Mouse (Mus musculus) midbrain, embryonic 16.5 days (tissue): ENCODE data around the gene Hmgn2. TPM values are rescaled to one million over a fixed set of nuclear protein-coding genes. Genes with fewer than 3 reads are reported as not detected.

Experiments
- ATAC-seq: fragments of 200-750 bp; cut with Nextera tagmentation; 2 replicates; pipeline ENCODE4 v1.8.0; 2017; ENCODE audit warnings: moderate TSS enrichment
- H3K27ac ChIP-seq: fragments of 300-500 bp; sonication (generic); 2 replicates; pipeline ENCODE4 v1.5.1; 2014; ENCODE audit warnings: mild to moderate bottlenecking, low read length, mixed read lengths
- H3K27me3 ChIP-seq: fragments of 300-500 bp; sonication (generic); 2 replicates; pipeline ENCODE4 v1.6.1; 2014; ENCODE audit warnings: low read depth, low read length, mixed read lengths; ENCODE audit not compliant: control insufficient read depth, insufficient read depth
- H3K36me3 ChIP-seq: fragments of 300-500 bp; sonication (generic); 2 replicates; pipeline ENCODE4 v1.6.1; 2014; ENCODE audit warnings: mild to moderate bottlenecking, low read length, moderate library complexity, mixed read lengths; ENCODE audit not compliant: control insufficient read depth, insufficient read depth
- H3K4me1 ChIP-seq: fragments of 300-500 bp; sonication (generic); 2 replicates; pipeline ENCODE4 v1.6.1; 2014; ENCODE audit warnings: mild to moderate bottlenecking, low read length, mixed read lengths; ENCODE audit not compliant: control insufficient read depth, insufficient read depth
- H3K4me2 ChIP-seq: fragments of 300-500 bp; sonication (generic); 2 replicates; pipeline ENCODE4 v1.6.1; 2014; ENCODE audit warnings: mild to moderate bottlenecking, low read length, mixed read lengths
- H3K4me3 ChIP-seq: fragments of 300-500 bp; sonication (generic); 2 replicates; pipeline ENCODE4 v1.5.1; 2014; ENCODE audit warnings: low read depth, mild to moderate bottlenecking, low read length, moderate library complexity, mixed read lengths
- H3K9ac ChIP-seq: fragments of 300-500 bp; sonication (generic); 2 replicates; pipeline ENCODE4 v1.6.1; 2014; ENCODE audit warnings: low read depth, low read length, mixed read lengths
- H3K9me3 ChIP-seq: fragments of 300-500 bp; sonication (generic); replicated peaks from 2 replicates; pipeline ENCODE4 v1.6.1; 2014; ENCODE audit warnings: mild to moderate bottlenecking, low read length, mixed read lengths; ENCODE audit not compliant: control insufficient read depth, poor library complexity, severe bottlenecking
- WGBS: fragments of 180-500 bp; shearing (Covaris S2); extraction: QIAGEN DNeasy Blood & Tissue Kit; methylation state at CpG from one replicate; pipeline ENCODE4 v1.1.7; 2014; 5-methylcytosine and 5-hydroxymethylcytosine counted together
- polyA plus RNA-seq: library from polyadenylated mRNA; unstranded; fragments of >200 nt; fragmentation: Nextera tagmentation; extraction: Ambion mirVana; gene quantifications from 2 replicates; pipeline ENCODE4 v1.2.1, GENCODE M21; 2015

Hmgn2 gene
- polyA plus RNA-seq, 1 experiment from 2014 or later: 937 TPM

DNA sequence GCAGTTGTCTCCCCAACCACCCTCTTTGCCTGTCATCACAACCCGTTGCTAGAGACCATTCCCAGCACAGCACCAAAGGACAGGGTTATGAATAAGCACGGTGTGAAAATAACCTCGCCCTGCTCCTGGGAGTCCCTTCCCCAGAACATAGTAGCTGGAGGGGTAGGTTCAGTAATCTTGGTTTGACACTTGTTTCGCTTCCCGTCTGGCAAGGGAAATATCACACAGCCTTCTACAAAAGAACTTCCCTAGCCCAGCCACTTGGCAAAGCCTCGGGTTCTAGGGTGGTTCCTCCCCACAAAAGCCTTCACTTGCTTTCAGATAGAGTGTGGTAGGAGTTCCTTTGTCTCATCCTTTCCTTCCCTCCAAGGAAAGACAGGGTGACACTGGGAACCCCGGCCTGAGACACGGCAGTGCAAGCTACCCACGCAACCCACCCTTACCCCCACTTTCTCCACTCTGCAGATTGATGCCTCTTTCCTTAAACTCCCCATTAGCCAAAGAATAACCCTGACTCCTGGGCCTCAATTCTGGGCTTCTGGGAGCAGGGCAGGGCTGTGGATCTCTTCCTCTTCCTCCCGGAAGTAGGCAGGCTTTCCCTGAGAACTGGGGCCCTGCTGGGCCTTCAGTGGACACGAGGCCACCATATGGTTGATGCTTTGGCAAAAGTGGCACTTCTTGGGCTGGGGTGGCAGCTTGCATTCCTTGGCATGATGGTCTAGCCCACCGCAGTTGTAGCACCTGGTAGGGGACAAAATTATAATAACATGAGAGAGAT, 37.3 kb upstream of the Hmgn2 start:
- Histone ChIP-seq H3K9me3 (no peaks in the 10 kb centered on the region), H3K36me3 (no peaks in the 10 kb centered on the region), H3K9ac (no peak overlapping the region), H3K4me1 (peaks cover 2% of the 10 kb centered on the region; the same call in 1 of the 2 replicates), H3K4me2 (no peak overlapping the region), H3K27ac (no peak overlapping the region), H3K4me3 (no peak overlapping the region), H3K27me3 (no peaks in the 10 kb centered on the region)
- no peak for ATAC-seq
- 69% methylated on average over 12 of the region's 12 CpGs for WGBS

DNA sequence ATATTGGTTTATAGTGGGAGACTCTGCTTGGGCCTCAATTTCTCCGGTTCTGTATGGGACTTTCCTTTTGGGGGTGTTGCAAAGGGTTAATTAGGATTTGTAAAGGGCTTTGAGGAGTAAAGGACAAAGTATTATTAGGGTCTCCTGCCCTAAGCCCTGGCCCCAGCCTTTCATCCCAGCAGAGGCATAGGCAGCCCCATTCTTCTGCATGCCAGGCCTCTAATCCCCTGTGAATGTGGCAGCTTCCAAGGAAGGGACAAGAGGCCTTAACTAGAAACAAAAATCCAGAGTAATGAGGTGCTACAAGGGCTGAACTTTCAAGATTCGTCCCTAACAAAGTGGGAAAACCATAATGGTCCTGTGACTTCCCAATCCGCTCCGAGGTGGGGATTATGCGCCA, 34.5 kb upstream of the Hmgn2 start:
- no peak overlapping the region for H3K9ac ChIP-seq
- no peak overlapping the region for H3K4me3 ChIP-seq
- H3K4me1 ChIP-seq: peaks cover 11% of the 10 kb centered on the region
- H3K27me3 ChIP-seq: no peaks in the 10 kb centered on the region
- no peak overlapping the region for H3K27ac ChIP-seq
- 9% methylated on average over 5 of the region's 5 CpGs for WGBS
- no peak for ATAC-seq
- H3K9me3 ChIP-seq: no peaks in the 10 kb centered on the region
- H3K4me2 ChIP-seq: no peak overlapping the region
- H3K36me3 ChIP-seq: no peaks in the 10 kb centered on the region

DNA sequence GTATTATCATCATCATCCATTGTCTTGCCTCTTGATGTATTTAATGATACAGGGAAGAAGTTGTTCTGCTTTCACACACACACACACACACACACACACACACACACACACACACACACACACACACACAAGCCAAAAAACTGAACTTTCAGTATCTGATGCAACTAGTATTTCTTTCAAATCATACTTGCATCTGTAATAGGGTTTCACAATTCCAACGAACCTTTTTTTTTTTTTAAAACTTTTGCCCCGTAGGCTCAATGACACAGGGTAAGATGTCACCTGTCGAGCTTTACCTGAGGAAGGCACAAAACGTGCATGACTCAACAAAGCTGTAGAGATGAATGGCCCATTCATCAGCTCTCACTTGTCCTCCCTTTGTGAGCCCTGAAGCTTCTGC, 33.8 kb upstream of the Hmgn2 start:
- Histone ChIP-seq H3K4me3 (no peak overlapping the region), H3K36me3 (no peaks in the 10 kb centered on the region), H3K9me3 (no peaks in the 10 kb centered on the region), H3K4me1 (peaks cover 11% of the 10 kb centered on the region), H3K9ac (no peak overlapping the region), H3K4me2 (no peak overlapping the region), H3K27me3 (no peaks in the 10 kb centered on the region), H3K27ac (no peak overlapping the region)
- no peak for ATAC-seq
- WGBS: 16% methylated on average over 4 of the region's 4 CpGs

DNA sequence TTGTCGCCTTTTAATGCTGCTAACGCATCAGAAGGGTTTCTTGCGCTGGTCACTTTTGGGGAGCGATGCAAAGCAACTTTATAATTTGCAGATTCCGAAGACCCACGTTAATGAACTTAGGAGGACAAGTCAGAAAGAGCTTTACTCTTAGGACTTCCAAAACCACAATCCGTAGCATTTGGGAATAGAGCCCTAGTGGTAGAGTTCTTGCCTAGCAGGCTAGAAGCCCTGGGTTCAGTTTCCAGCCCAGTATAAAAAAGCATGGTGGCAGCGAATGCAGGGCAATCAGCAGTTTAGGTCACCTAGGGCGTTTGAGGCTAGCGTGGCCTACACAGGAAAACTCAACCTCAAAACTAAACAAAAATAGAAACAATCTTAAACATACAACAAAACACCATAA, 33.3 kb upstream of the Hmgn2 start:
- no peak overlapping the region for H3K4me3 ChIP-seq
- no peak overlapping the region for H3K4me2 ChIP-seq
- H3K4me1 ChIP-seq: peaks cover 11% of the 10 kb centered on the region
- H3K36me3 ChIP-seq: no peaks in the 10 kb centered on the region
- no peaks in the 10 kb centered on the region for H3K9me3 ChIP-seq
- 50% methylated on average over 10 of the region's 10 CpGs for whole genome bisulfite sequencing
- ATAC-seq: no peak
- H3K27ac ChIP-seq: no peak overlapping the region
- H3K27me3 ChIP-seq: no peaks in the 10 kb centered on the region
- H3K9ac ChIP-seq: no peak overlapping the region

DNA sequence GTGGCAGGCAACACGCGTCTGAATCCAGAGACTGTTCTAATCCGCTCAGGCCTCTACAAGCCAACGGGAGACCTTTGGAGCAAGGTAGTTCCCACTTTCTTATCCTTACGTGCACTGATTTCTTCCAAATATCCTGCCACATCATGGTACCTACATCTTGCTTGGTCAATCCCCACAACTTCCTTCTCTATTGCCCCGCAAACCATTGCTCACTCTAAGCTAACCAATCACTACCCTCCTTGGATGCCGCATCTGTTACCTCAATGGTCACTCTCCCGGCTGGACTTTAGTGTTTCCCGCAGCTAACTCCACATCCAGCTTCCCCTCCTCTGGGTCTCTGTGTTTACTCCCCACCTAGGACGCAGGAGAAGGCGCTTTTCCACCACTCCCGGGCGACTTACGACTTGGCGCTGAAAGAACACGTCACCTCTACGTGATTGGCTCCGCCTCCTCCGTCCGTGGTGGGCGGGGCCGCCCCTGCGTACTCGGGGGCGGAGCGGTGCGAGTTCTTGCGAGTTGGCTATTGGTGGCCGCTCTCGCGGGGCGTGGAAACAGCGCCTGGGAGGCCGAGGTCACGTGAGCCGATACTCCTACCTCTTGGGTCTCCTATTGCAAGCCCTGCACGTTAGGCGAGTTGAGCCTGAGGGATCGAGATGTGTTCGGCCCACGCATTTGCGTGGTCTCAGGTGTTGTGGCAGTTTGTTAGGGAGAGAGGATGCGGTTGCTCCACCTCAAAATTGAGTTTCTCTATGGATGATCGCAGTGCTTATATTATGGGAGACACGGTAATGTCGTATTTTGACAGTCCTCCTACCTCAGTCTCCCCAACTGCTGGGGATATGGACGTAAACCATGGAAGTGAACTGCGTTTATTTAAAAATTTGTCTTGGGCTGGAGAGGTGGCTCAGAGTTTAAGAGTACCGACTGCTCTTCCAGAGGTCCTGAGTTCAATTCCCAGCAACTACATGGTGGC, 32.3 kb upstream of the Hmgn2 start, which contains the start of gene Dhdds:
Dhdds (minus strand) TSS at position 453 of the 973 bp plus-strand sequence.
- Histone ChIP-seq H3K4me3 (peak within 1 kb of the TSS; percentile 82), H3K9ac (peak within 1 kb of the TSS; percentile 79), H3K4me1 (peaks cover 11% of the 10 kb centered on the region), H3K36me3 (no peaks in the 10 kb centered on the region), H3K9me3 (no peaks in the 10 kb centered on the region), H3K27me3 (no peaks in the 10 kb centered on the region), H3K27ac (peak within 1 kb of the TSS; percentile 72), H3K4me2 (peak within 1 kb of the TSS; percentile 96)
- ATAC-seq: peak; percentile 96
- WGBS: 1% methylated on average over 49 of the region's 49 CpGs

DNA sequence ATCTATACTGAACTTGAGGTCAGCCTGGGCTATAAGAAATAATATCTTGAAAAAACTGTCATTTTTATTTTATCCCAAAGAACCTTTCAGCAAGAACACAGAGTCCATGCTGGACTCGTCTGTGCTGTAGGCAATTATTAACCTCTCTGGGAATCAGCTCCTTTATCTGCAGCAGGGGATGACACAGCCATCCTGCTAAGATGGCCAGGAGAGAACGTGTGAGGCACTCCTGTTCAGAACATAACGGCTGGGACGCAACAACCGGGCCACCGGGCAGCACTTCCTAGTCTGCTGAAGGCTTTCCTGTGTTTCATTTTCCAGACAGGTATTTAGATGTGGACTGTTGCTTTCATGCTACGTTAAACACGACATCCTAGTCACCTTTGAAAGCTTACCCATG, 26.2 kb upstream of the Hmgn2 start:
- Histone ChIP-seq H3K4me3 (no peak overlapping the region), H3K9ac (no peak overlapping the region), H3K9me3 (no peaks in the 10 kb centered on the region), H3K27ac (no peak overlapping the region), H3K4me1 (peaks cover 3% of the 10 kb centered on the region), H3K4me2 (no peak overlapping the region), H3K36me3 (peaks cover 20% of the 10 kb centered on the region), H3K27me3 (no peaks in the 10 kb centered on the region)
- WGBS: 90% methylated on average over 8 of the region's 8 CpGs
- ATAC-seq: no peak

DNA sequence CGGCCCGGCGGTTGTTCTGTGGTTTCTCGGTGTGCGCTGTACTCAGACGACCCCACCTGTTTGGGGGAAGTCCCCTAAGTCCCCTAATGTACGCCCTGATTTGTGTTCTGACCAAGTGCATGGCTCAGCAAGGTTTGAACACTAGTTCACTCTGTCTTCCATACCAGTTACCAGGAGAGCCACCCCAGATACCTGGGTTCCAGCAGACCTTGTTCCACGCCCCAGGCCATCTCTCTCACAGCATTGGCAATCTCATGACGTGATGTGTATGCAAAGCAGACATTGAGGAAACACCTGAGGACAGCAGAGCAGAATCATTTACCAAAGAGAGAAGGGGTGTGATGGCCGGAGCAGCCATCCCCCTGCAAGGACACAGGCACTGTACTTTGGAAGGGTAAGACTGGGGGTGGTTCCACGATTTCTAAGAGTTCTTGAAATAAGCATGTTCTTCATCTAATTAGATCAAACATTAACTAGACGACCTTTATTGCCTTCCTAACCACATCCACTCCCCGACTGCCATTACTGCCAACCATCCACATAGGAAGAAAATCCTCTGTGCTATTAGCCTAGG, 22.7 kb upstream of the Hmgn2 start:
- Histone ChIP-seq H3K9me3 (no peaks in the 10 kb centered on the region), H3K4me3 (no peak overlapping the region), H3K36me3 (peaks cover 30% of the 10 kb centered on the region), H3K27ac (no peak overlapping the region), H3K9ac (no peak overlapping the region), H3K4me2 (no peak overlapping the region), H3K27me3 (no peaks in the 10 kb centered on the region), H3K4me1 (no peaks in the 10 kb centered on the region)
- no peak for ATAC-seq
- WGBS: 91% methylated on average over 13 of the region's 13 CpGs

DNA sequence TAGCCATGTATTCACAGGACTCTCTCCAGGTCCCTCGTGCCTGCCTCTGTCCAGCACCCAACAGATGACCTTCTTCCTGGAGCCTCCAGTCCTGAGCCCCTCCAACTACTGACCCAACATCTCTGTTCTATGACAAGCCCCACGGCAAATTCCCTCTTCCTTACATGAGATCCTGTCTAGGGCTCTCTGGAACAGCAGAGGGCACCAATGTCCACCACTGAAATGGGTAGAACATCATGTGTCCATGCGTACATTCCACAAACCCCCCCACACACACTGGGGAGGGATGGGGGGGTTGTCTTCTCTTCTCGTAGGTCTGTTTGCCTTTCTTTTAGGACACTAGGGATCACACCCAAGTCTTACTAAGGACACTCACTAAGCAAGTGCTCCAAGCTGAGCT, 21.6 kb upstream of the Hmgn2 start:
- no peaks in the 10 kb centered on the region for H3K9me3 ChIP-seq
- no peak overlapping the region for H3K4me3 ChIP-seq
- no peak overlapping the region for H3K9ac ChIP-seq
- no peak overlapping the region for H3K27ac ChIP-seq
- H3K36me3 ChIP-seq: peaks cover 29% of the 10 kb centered on the region
- H3K4me2 ChIP-seq: no peak overlapping the region
- WGBS: 63% methylated on average over 4 of the region's 4 CpGs
- H3K27me3 ChIP-seq: no peaks in the 10 kb centered on the region
- H3K4me1 ChIP-seq: no peaks in the 10 kb centered on the region
- ATAC-seq: no peak
